Mouse (Mus musculus): Measurements from ENCODE around the gene Cox10.

- TF ChIP-seq CTCF (IDR thresholded peaks at IDR 0.05; ENCODE audit: control insufficient read depth, insufficient read depth, insufficient read length), result no peak
- no peak for TF ChIP-seq MYOD1 (IDR thresholded peaks at IDR 0.05; ENCODE audit: control insufficient read depth, insufficient read length, low read depth)
- TF ChIP-seq USF1 (IDR thresholded peaks at IDR 0.05; ENCODE audit: low read depth), result no peak
Observed at GRCm38 (mm10) chr11:64018165-64018564, 61.1 kb downstream of the Cox10 start.
